ENCODE assay signal across 12 mouse cellular contexts in the genomic region with DNA sequence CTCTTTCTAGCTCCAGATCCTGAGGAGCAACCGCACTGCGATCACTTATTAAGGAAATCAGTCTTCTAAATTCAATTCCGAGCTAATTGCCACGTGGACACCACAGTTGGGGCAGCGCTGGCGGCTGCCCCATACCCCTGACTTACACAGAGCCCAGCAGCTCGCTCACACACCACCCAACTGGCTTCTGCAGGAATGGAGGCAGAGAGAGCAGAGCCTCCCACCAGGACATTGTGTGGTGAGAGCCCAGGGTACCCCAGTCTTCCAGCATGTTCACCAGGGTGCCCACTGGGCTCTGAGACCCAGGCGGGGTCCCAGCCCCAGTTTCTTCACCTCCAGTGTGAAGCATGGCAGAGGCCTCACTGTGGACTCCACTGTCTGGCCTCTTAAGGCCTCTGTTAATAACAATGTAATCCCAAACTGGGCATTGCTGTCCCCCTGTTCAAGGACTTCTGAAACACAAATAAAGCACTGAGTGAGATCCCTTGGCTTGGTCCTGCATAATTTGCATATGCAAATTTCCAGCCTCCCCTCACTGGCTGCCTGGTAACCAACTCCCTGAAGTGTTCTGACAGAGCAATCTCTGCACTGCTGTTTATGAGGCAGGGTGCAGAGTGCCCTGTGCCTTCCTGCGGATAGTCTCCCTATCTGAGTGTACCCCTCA.
A peak's percentile ranks its signal among the peaks of the same experiment; 100 is the strongest.
DNase-seq lines count a peak whose midpoint lies in the region; ATAC-seq and TF ChIP-seq lines count a peak whose summit lies in the region.
"Had no signal": no experiment of that assay in that cellular context is flagged by ENCODE, and none has a peak within 500 bp of the region (broad histone marks: within the 10 kb centered on the region; RNA-seq: fewer than 3 reads in every experiment).

No protein-coding gene starts in this region.

- peak; percentile 24; the same call in 1 of the 2 replicates for ATAC-seq in forebrain, embryonic 11.5 days (replicated peaks; ENCODE audit: low FRiP score)
- ATAC-seq in midbrain, embryonic 14.5 days (ENCODE audit: low FRiP score, low TSS enrichment), result peak; percentile 66; the same call in 1 of the 2 replicates
- no peak for ATAC-seq in megakaryocyte-erythroid progenitor cell, adult 5-6 weeks (replicated peaks; ENCODE audit: low FRiP score, low TSS enrichment, poor library complexity, severe bottlenecking)
- ATAC-seq: liver, embryonic 12.5 days; lung, postnatal 0 days had no signal

- no peak overlapping the region for H3K4me3 ChIP-seq in forebrain, embryonic 11.5 days (ENCODE audit: low read depth, low read length)
- H3K4me3 ChIP-seq in forebrain, embryonic 10.5 days, result no peak overlapping the region
- no peak overlapping the region for H3K4me3 ChIP-seq in ES-E14 (ENCODE audit: insufficient read depth in 1 of 2, low read depth in 1 of 2, low read length in 2 of 2, poor library complexity in 1 of 2, severe bottlenecking in 1 of 2)
- no peak overlapping the region for H3K4me3 ChIP-seq in midbrain, embryonic 14.5 days (replicated peaks; ENCODE audit: low read depth, low read length)
- H3K4me3 ChIP-seq: liver, embryonic 12.5 days had no signal

- no peaks in the 10 kb centered on the region for H3K9me3 ChIP-seq in forebrain, embryonic 11.5 days (ENCODE audit: control insufficient read depth, low read length)
- no peaks in the 10 kb centered on the region for H3K9me3 ChIP-seq in forebrain, embryonic 10.5 days
- no peaks in the 10 kb centered on the region for H3K9me3 ChIP-seq in ES-E14 (ENCODE audit: control insufficient read depth, insufficient read depth, low read depth, low read length)
- H3K9me3 ChIP-seq in midbrain, embryonic 14.5 days (ENCODE audit: control insufficient read depth, low read length), result no peaks in the 10 kb centered on the region

- no peak overlapping the region for H3K27ac ChIP-seq in forebrain, embryonic 11.5 days (ENCODE audit: low read depth, low read length)
- H3K27ac ChIP-seq in forebrain, embryonic 10.5 days, result no peak overlapping the region
- H3K27ac ChIP-seq in ES-E14 (ENCODE audit: insufficient read depth, low read depth, low read length, poor library complexity, severe bottlenecking), result no peak overlapping the region
- peak overlapping the region; percentile 61 for H3K27ac ChIP-seq in midbrain, embryonic 14.5 days (replicated peaks; ENCODE audit: low read depth, low read length)
- H3K27ac ChIP-seq: liver, embryonic 12.5 days had no signal

- in situ Hi-C loops in ES-E14 (cut with MboI; ENCODE audit: low sequenced_read_pairs in 2 of 2, unreplicated experiment in 2 of 2), result no loop called here

- H3K9ac ChIP-seq in forebrain, embryonic 11.5 days (ENCODE audit: low read length), result no peak overlapping the region
- H3K9ac ChIP-seq in ES-E14 (ENCODE audit: insufficient read depth, low read depth, low read length, poor library complexity, severe bottlenecking), result peak overlapping the region; percentile 23; the same call in 1 of the 2 replicates
- H3K9ac ChIP-seq in midbrain, embryonic 14.5 days (replicated peaks; ENCODE audit: low read length), result no peak overlapping the region
- H3K9ac ChIP-seq: liver, embryonic 12.5 days had no signal

- no peak overlapping the region for H3K4me2 ChIP-seq in forebrain, embryonic 11.5 days (ENCODE audit: low read depth, low read length, severe bottlenecking)
- no peak overlapping the region for H3K4me2 ChIP-seq in midbrain, embryonic 14.5 days (ENCODE audit: low read length)
- H3K4me2 ChIP-seq: liver, embryonic 12.5 days had no signal

- DNase-seq in forebrain, embryonic 11.5 days (ENCODE audit: low spot score), result no peak
- no peak for DNase-seq in forebrain, embryonic 10.5 days (ENCODE audit: extremely low spot score, low spot score)
- no peak for DNase-seq in ES-E14 (ENCODE audit: low read depth, low spot score)
- DNase-seq in frontal cortex, postnatal 36 days (ENCODE audit: low spot score in 2 of 2), result peak; percentile 11 to 19
- peak; percentile 74 for DNase-seq in midbrain, embryonic 14.5 days
- no peak for DNase-seq in adrenal gland, postnatal 25 days
- DNase-seq in adrenal gland, postnatal 10 days, result no peak
- DNase-seq: kidney, adult 2 months; thymus, adult 18-20 months had no signal

- 66% methylated on average over 9 of the region's 9 CpGs for WGBS in forebrain, embryonic 11.5 days
- WGBS in forebrain, embryonic 10.5 days, result 72% methylated on average over 9 of the region's 9 CpGs
- 44% methylated on average over 9 of the region's 9 CpGs for WGBS in midbrain, embryonic 14.5 days

- no peaks in the 10 kb centered on the region for H3K27me3 ChIP-seq in forebrain, embryonic 11.5 days (ENCODE audit: control insufficient read depth, insufficient read depth, low read length)
- H3K27me3 ChIP-seq in forebrain, embryonic 10.5 days (ENCODE audit: poor library complexity, severe bottlenecking), result no peaks in the 10 kb centered on the region
- H3K27me3 ChIP-seq in midbrain, embryonic 14.5 days (ENCODE audit: control insufficient read depth, insufficient read depth, low read length), result no peaks in the 10 kb centered on the region
- H3K27me3 ChIP-seq: liver, embryonic 12.5 days had no signal

- H3K36me3 ChIP-seq in forebrain, embryonic 11.5 days (ENCODE audit: control insufficient read depth, insufficient read depth, low read length), result no peaks in the 10 kb centered on the region
- no peaks in the 10 kb centered on the region for H3K36me3 ChIP-seq in forebrain, embryonic 10.5 days (replicated peaks)
- H3K36me3 ChIP-seq in ES-E14 (ENCODE audit: control insufficient read depth, insufficient read depth, low read length, poor library complexity, severe bottlenecking), result no peaks in the 10 kb centered on the region
- H3K36me3 ChIP-seq in midbrain, embryonic 14.5 days (ENCODE audit: control insufficient read depth, insufficient read depth, low read length), result no peaks in the 10 kb centered on the region
- H3K36me3 ChIP-seq: liver, embryonic 12.5 days had no signal

- H3K4me1 ChIP-seq in forebrain, embryonic 11.5 days (replicated peaks; ENCODE audit: control insufficient read depth, insufficient read depth, low read length), result peaks cover 10% of the 10 kb centered on the region; the same call in 1 of the 2 replicates
- H3K4me1 ChIP-seq in forebrain, embryonic 10.5 days, result peaks cover 23% of the 10 kb centered on the region
- peaks cover 2 to 6% of the 10 kb centered on the region in 2 experiments; a peak in 1 of 4 replicates for H3K4me1 ChIP-seq in ES-E14 (ENCODE audit: control insufficient read depth in 2 of 2, insufficient read depth in 2 of 2, low read length in 2 of 2, poor library complexity in 1 of 2)
- H3K4me1 ChIP-seq in midbrain, embryonic 14.5 days (ENCODE audit: control insufficient read depth, insufficient read depth, low read length), result peaks cover 22% of the 10 kb centered on the region
- H3K4me1 ChIP-seq: liver, embryonic 12.5 days had no signal

TF ChIP-seq in ES-E14, 5 proteins besides CTCF, POLR2A, EP300 and RAD21:
- TF ChIP-seq ZC3H11A (IDR thresholded peaks at IDR 0.05; ENCODE audit: borderline replicate concordance, low read depth, low read length), result no peak
- no peak for TF ChIP-seq ZNF384 (IDR thresholded peaks at IDR 0.05; ENCODE audit: low read depth, low read length)
- no peak for TF ChIP-seq CHD2 (IDR thresholded peaks at IDR 0.05; ENCODE audit: low read depth, low read length)
- no peak for TF ChIP-seq HCFC1 (IDR thresholded peaks at IDR 0.05; ENCODE audit: borderline replicate concordance, insufficient read depth, low read length)
- TF ChIP-seq MAFK (IDR thresholded peaks at IDR 0.05; ENCODE audit: insufficient read depth, low read depth, low read length), result no peak

Comparison
In these comparisons a context has a peak if more than half of its experiments do, and no peak if none do; other contexts are left out.
1. DNase-seq: peak in frontal cortex, postnatal 36 days (2 of 2) and midbrain, embryonic 14.5 days (single experiment); none in forebrain, embryonic 11.5 days (single experiment), forebrain, embryonic 10.5 days (single experiment), ES-E14 (single experiment), adrenal gland, postnatal 25 days (single experiment) and adrenal gland, postnatal 10 days (single experiment).